Mouse (Mus musculus) limb, embryonic 15.5 days (tissue): ENCODE data around the gene Inafm2. TPM values are rescaled to one million over a fixed set of nuclear protein-coding genes. Genes with fewer than 3 reads are reported as not detected.

Source experiments
- ATAC-seq: fragments of 200-750 bp; cut with Nextera tagmentation; 2 replicates; pipeline ENCODE4 v1.8.0; 2017; ENCODE audit warnings: low read depth, moderate TSS enrichment; ENCODE audit not compliant: insufficient number of reproducible peaks, low FRiP score, low TSS enrichment
- H3K27ac ChIP-seq: fragments of 300-500 bp; sonication (generic); 2 replicates; pipeline ENCODE4 v1.5.1; 2015; ENCODE audit warnings: moderate library complexity, mild to moderate bottlenecking, inconsistent platforms
- H3K27me3 ChIP-seq: fragments of 300-500 bp; sonication (generic); 2 replicates; pipeline ENCODE4 v1.6.1; 2015; ENCODE audit warnings: inconsistent platforms
- H3K36me3 ChIP-seq: fragments of 300-500 bp; sonication (generic); 2 replicates; pipeline ENCODE4 v1.6.1; 2015; ENCODE audit warnings: inconsistent platforms
- H3K4me1 ChIP-seq: fragments of 300-500 bp; sonication (generic); 2 replicates; pipeline ENCODE4 v1.6.1; 2015; ENCODE audit warnings: inconsistent platforms
- H3K4me2 ChIP-seq: fragments of 300-500 bp; sonication (generic); 2 replicates; pipeline ENCODE4 v1.6.1; 2015; ENCODE audit warnings: mild to moderate bottlenecking, inconsistent platforms
- H3K4me3 ChIP-seq: fragments of 300-500 bp; sonication (generic); 2 replicates; pipeline ENCODE4 v1.5.1; 2015; ENCODE audit warnings: mild to moderate bottlenecking, inconsistent platforms
- H3K9ac ChIP-seq: fragments of 300-500 bp; sonication (generic); 2 replicates; pipeline ENCODE4 v1.6.1; 2015; ENCODE audit warnings: inconsistent platforms
- H3K9me3 ChIP-seq: fragments of 300-500 bp; sonication (generic); 2 replicates; pipeline ENCODE4 v1.6.1; 2016; ENCODE audit warnings: inconsistent platforms
- WGBS: fragments of 180-500 bp; shearing (Covaris S2); methylation state at CpG from one replicate; pipeline ENCODE4 v1.1.7; 2015; 5-methylcytosine and 5-hydroxymethylcytosine counted together
- polyA plus RNA-seq: library from polyadenylated mRNA; unstranded; fragments of >200 nt; fragmentation: Nextera tagmentation; extraction: Ambion mirVana; gene quantifications from 2 replicates; pipeline ENCODE4 v1.2.1, GENCODE M21; 2015

Inafm2 gene
- polyA plus RNA-seq, 1 experiment from 2014 or later, result 19.8 TPM

GRCm38 (mm10) chr2:118706436-118706835, 39.1 kb upstream of the Inafm2 start:
- peaks cover 98% of the 10 kb centered on the region for H3K27me3 ChIP-seq
- no peak overlapping the region for H3K4me2 ChIP-seq
- H3K27ac ChIP-seq, result no peak overlapping the region
- no peak for ATAC-seq
- H3K4me3 ChIP-seq, result no peak overlapping the region
- H3K4me1 ChIP-seq, result peaks cover 39% of the 10 kb centered on the region
- no peaks in the 10 kb centered on the region for H3K9me3 ChIP-seq
- no peaks in the 10 kb centered on the region for H3K36me3 ChIP-seq
- 10% methylated on average over 6 of the region's 6 CpGs for WGBS
- no peak overlapping the region for H3K9ac ChIP-seq

DNA sequence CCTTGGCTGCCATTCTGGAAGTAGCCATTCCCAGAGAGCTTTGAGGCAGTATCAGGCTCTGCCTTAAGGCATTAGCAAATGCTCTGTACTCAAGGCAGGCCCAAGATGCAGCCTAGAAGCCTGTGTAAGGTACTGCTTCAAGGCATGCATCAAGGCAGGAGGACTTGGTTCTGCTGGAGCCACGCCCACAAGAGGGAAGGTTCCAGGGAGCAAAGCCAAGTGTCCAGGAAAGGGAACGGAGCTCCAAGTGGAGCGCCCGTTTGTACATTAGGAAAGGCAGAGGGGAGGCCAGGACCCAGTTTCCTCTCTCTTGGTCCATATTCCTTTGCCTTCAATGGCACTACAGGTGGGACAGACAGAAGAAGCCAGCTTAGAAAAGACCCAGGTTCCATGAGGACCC, 37.1 kb upstream of the Inafm2 start:
- Histone ChIP-seq H3K27ac (no peak overlapping the region), H3K4me3 (no peak overlapping the region), H3K4me1 (peaks cover 27% of the 10 kb centered on the region), H3K4me2 (no peak overlapping the region), H3K36me3 (no peaks in the 10 kb centered on the region), H3K9me3 (no peaks in the 10 kb centered on the region), H3K9ac (no peak overlapping the region), H3K27me3 (peaks cover 98% of the 10 kb centered on the region)
- 73% methylated on average over 4 of the region's 4 CpGs for WGBS
- no peak for ATAC-seq

GRCm38 (mm10) chr2:118709655-118710221, 35.8 kb upstream of the Inafm2 start:
- no peak for ATAC-seq
- Histone ChIP-seq H3K27me3 (peaks cover 96% of the 10 kb centered on the region), H3K9me3 (no peaks in the 10 kb centered on the region), H3K36me3 (no peaks in the 10 kb centered on the region), H3K9ac (no peak overlapping the region), H3K4me3 (no peak overlapping the region), H3K27ac (no peak overlapping the region), H3K4me1 (peaks cover 17% of the 10 kb centered on the region), H3K4me2 (no peak overlapping the region)
- WGBS, result 44% methylated on average over 4 of the region's 4 CpGs

DNA sequence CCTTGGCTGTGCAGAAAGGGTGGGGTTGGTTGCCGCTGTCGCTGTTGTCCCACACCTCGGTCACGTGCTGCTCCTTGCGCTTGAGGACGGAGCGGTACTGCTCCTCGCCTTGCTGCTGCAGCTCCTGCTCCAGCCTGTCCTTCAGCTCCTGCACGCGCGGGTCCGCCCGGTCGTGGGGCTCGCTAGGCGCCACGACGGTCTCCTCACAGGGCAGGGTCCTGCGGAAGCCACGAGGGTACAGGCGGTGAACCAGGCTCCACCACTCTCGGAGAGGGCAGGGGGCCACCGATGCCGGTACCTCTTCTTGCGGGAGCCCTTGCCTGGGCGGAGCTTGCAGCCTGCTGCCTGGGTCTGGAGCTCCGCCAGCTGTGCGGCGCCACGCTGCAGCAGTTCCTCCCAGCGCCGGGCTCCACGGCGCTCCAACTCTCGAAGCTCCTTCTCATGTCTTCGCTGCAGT, 34.5 kb upstream of the Inafm2 start:
- Histone ChIP-seq H3K4me3 (peak overlapping the region; percentile 39), H3K36me3 (no peaks in the 10 kb centered on the region), H3K9me3 (no peaks in the 10 kb centered on the region), H3K4me1 (peaks cover 17% of the 10 kb centered on the region), H3K9ac (peak overlapping the region; percentile 5; the same call in 1 of the 2 replicates), H3K27ac (no peak overlapping the region), H3K4me2 (peak overlapping the region; percentile 82), H3K27me3 (peaks cover 82% of the 10 kb centered on the region)
- WGBS, result 1% methylated on average over 36 of the region's 36 CpGs
- peak; percentile 20; the same call in 1 of the 2 replicates for ATAC-seq

GRCm38 (mm10) chr2:118713631-118714030, 31.9 kb upstream of the Inafm2 start:
- H3K27me3 ChIP-seq, result peaks cover 59% of the 10 kb centered on the region
- H3K4me3 ChIP-seq, result no peak overlapping the region
- no peaks in the 10 kb centered on the region for H3K9me3 ChIP-seq
- no peaks in the 10 kb centered on the region for H3K36me3 ChIP-seq
- H3K4me2 ChIP-seq, result no peak overlapping the region
- no peak overlapping the region for H3K9ac ChIP-seq
- ATAC-seq, result no peak
- peaks cover 13% of the 10 kb centered on the region for H3K4me1 ChIP-seq
- no peak overlapping the region for H3K27ac ChIP-seq
- 89% methylated on average over 6 of the region's 6 CpGs for WGBS

DNA sequence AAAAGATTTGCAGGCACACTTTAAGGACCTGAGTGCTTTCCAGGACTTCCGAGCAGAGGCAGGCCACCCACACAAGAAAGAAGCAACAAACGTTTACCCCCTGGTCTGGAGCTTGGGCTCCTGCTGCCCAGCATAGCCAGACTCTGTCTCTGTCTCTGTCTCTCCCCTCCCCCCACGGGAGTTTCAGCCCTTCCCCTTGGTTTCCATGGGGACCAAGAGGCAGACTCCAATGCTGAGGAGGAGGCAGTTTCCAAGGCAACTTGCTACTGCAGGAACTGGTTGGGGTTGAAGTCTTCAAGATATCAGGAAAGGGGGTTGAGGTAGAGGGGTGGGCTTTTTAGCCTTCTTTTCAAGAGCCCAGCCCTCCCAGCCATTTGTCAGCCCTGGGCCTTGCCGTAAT, 31.3 kb upstream of the Inafm2 start:
- Histone ChIP-seq H3K36me3 (no peaks in the 10 kb centered on the region), H3K9me3 (no peaks in the 10 kb centered on the region), H3K9ac (no peak overlapping the region), H3K4me1 (peaks cover 13% of the 10 kb centered on the region), H3K4me2 (no peak overlapping the region), H3K27ac (no peak overlapping the region), H3K27me3 (peaks cover 53% of the 10 kb centered on the region), H3K4me3 (no peak overlapping the region)
- 51% methylated on average over 4 of the region's 4 CpGs for WGBS
- no peak for ATAC-seq

DNA sequence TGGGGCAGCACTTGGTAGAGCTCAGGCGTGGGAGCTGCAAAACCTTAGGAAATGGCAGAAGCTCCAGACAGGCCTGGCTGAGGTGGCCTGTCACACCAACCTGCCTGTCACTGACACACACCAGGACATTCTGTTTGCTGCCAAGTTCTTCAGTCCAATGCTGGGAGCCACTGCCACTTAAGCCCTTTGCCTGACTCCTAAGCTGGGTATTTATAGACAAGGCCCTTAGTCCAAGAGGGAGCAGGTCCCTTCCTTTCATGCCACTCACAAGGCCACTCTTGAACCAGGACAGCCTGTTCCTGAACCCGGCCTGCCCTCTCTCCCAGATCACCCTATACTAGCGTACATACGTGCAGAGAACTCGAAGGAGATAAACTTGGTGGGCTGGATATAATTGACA, 28.9 kb upstream of the Inafm2 start:
- no peak overlapping the region for H3K4me3 ChIP-seq
- ATAC-seq, result no peak
- H3K9me3 ChIP-seq, result no peaks in the 10 kb centered on the region
- no peak overlapping the region for H3K27ac ChIP-seq
- H3K27me3 ChIP-seq, result peaks cover 33% of the 10 kb centered on the region
- no peak overlapping the region for H3K4me2 ChIP-seq
- 86% methylated on average over 5 of the region's 5 CpGs for WGBS
- no peak overlapping the region for H3K9ac ChIP-seq
- H3K4me1 ChIP-seq, result peaks cover under 1% of the 10 kb centered on the region; the same call in 1 of the 2 replicates
- H3K36me3 ChIP-seq, result no peaks in the 10 kb centered on the region

DNA sequence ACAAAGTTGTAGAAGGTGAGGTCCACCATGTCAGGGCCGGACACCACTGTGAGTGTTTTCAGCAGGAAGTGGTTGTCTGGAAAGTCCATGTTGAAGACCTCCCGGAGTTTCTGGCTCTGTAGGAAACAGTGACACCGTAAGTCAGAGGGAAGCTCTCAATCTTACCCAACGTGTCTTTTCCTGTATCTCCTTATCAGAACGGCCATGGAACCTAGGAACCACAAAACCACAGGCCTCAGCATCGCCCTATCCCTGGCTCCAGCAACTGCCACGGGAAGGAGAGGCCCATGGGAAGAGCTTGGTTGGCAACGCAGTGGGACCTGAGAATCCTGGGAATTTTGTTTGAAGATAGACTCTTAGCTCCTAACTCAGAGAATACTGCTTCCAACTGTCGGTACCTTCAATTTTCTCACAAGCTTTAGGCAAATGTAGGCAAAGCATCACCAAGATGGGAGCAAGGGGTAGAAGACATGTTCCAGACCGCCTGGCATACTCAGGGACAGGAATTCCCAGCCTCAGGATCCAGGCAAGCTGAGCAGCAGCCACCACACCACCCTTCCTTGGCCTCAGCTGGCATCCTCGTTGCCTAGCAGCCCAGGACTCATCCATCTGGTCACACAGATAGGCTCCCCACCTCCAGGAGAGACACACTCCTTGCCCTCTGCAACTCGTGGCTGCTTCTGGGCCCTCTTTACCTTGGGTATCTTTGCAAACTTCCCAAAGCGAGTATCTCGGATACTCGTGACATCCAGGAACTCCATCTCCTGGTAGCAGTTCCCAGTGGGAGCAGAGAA, 21.7 kb upstream of the Inafm2 start:
- no peaks in the 10 kb centered on the region for H3K36me3 ChIP-seq
- no peak overlapping the region for H3K4me3 ChIP-seq
- H3K4me1 ChIP-seq, result peaks cover 12% of the 10 kb centered on the region
- no peak overlapping the region for H3K9ac ChIP-seq
- ATAC-seq, result no peak
- 79% methylated on average over 15 of the region's 15 CpGs for WGBS
- H3K27ac ChIP-seq, result no peak overlapping the region
- no peak overlapping the region for H3K4me2 ChIP-seq
- peaks cover 30% of the 10 kb centered on the region for H3K27me3 ChIP-seq
- no peaks in the 10 kb centered on the region for H3K9me3 ChIP-seq

DNA sequence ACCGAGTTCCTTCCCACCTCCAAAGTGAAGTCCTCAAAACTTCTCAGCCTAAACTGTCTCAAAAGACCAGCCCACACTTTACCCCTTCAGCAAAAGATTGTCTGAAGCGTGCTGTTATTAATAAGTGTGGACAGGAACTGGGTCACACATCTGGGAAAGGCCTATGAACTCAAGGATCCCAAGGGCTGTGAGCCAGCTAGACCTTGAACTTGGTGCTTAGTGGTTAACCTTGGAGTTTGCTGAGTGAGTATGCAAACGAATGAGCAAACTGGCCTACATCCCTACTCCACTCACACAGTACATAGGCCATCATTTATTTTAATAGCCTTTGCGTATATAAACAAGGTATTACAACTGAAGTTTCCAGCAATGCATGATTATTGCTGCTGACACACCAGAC, 20.0 kb upstream of the Inafm2 start:
- Histone ChIP-seq H3K27me3 (peaks cover 30% of the 10 kb centered on the region), H3K9ac (no peak overlapping the region), H3K4me2 (no peak overlapping the region), H3K36me3 (no peaks in the 10 kb centered on the region), H3K9me3 (no peaks in the 10 kb centered on the region), H3K4me1 (peaks cover 27% of the 10 kb centered on the region), H3K4me3 (no peak overlapping the region), H3K27ac (no peak overlapping the region)
- 72% methylated on average over 4 of the region's 4 CpGs for WGBS
- no peak for ATAC-seq

GRCm38 (mm10) chr2:118726873-118727272, 18.7 kb upstream of the Inafm2 start:
- ATAC-seq, result no peak
- peaks cover 27% of the 10 kb centered on the region for H3K27me3 ChIP-seq
- peaks cover 30% of the 10 kb centered on the region for H3K4me1 ChIP-seq
- no peak overlapping the region for H3K27ac ChIP-seq
- no peak overlapping the region for H3K4me3 ChIP-seq
- H3K9me3 ChIP-seq, result no peaks in the 10 kb centered on the region
- WGBS, result 87% methylated on average over 2 of the region's 2 CpGs
- no peak overlapping the region for H3K4me2 ChIP-seq
- H3K9ac ChIP-seq, result no peak overlapping the region
- no peaks in the 10 kb centered on the region for H3K36me3 ChIP-seq

- no peak for ATAC-seq
Observed at GRCm38 (mm10) chr2:118727911-118728310, 17.6 kb upstream of the Inafm2 start.

DNA sequence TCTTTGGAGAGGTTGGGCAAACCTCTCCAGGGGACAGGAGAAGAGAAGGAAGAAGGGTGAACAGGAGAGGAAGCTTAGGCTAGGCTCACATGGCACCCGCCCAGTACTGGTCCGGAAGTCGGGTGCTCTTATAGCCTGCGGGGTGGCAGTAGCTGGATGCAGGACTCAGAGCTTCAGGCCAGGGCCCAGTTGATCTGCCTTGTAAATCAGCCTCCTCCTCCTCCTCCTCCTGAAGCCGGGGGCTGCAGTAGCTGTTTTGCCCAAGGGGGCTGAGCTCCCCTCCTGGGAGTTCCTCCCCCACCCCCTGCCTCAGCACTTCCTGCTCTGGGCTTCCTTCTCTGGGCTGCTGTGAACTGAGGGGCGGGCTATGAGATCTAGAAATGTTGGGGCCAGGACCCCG, 17.2 kb upstream of the Inafm2 start, which contains the start of gene Plcb2:
Gene Plcb2 (minus strand): TSS at position 102 of the 400 bp plus-strand sequence.
- no peaks in the 10 kb centered on the region for H3K9me3 ChIP-seq
- no peaks in the 10 kb centered on the region for H3K36me3 ChIP-seq
- no peak within 1 kb of the TSS for H3K27ac ChIP-seq
- no peak for ATAC-seq
- H3K27me3 ChIP-seq, result peaks cover 31% of the 10 kb centered on the region
- H3K4me1 ChIP-seq, result peaks cover 34% of the 10 kb centered on the region
- H3K4me2 ChIP-seq, result no peak within 1 kb of the TSS
- 12% methylated on average over 7 of the region's 7 CpGs for WGBS
- H3K9ac ChIP-seq, result 0 out of 2 replicates have a peak within 1 kb of the TSS, but pooled peaks have one; percentile 17
- no peak within 1 kb of the TSS for H3K4me3 ChIP-seq

More at GRCm38 (mm10) chr2:118727911-118728310, 17.6 kb upstream of the Inafm2 start:
- Histone ChIP-seq H3K36me3 (no peaks in the 10 kb centered on the region), H3K27me3 (peaks cover 33% of the 10 kb centered on the region), H3K27ac (no peak overlapping the region), H3K9ac (no peak overlapping the region), H3K9me3 (no peaks in the 10 kb centered on the region), H3K4me3 (no peak overlapping the region), H3K4me1 (peaks cover 32% of the 10 kb centered on the region), H3K4me2 (no peak overlapping the region)
- 20% methylated on average over 9 of the region's 9 CpGs for WGBS
